Mouse (Mus musculus) stomach, postnatal 0 days (tissue): ENCODE results near the gene Klc1. TPM values are rescaled to one million over a fixed set of nuclear protein-coding genes. Genes with fewer than 3 reads are reported as not detected.

Experiments used
- ATAC-seq: fragments of 200-750 bp; cut with Nextera tagmentation; 2 replicates; pipeline ENCODE4 v1.8.0; 2017; ENCODE audit not compliant: low FRiP score, low TSS enrichment
- DNase-seq: peaks from one replicate; pipeline ENCODE4 v3.0.0-alpha.2; 2016; ENCODE audit warnings: low spot score
- H3K27ac ChIP-seq: fragments of 300-500 bp; sonication (generic); replicated peaks from 2 replicates; pipeline ENCODE4 v1.5.1; 2014; ENCODE audit warnings: mild to moderate bottlenecking, control low read depth
- H3K27me3 ChIP-seq: fragments of 300-500 bp; sonication (generic); 2 replicates; pipeline ENCODE4 v1.6.1; 2014; ENCODE audit warnings: low read length; ENCODE audit not compliant: control insufficient read depth, insufficient read depth
- H3K36me3 ChIP-seq: fragments of 300-500 bp; sonication (generic); 2 replicates; pipeline ENCODE4 v1.6.1; 2014; ENCODE audit warnings: low read length, mixed read lengths; ENCODE audit not compliant: control insufficient read depth, insufficient read depth
- H3K4me1 ChIP-seq: fragments of 300-500 bp; sonication (generic); replicated peaks from 2 replicates; pipeline ENCODE4 v1.6.1; 2014; ENCODE audit warnings: antibody characterized with exemption; ENCODE audit not compliant: control insufficient read depth, insufficient read depth
- H3K4me2 ChIP-seq: fragments of 300-500 bp; sonication (generic); replicated peaks from 2 replicates; pipeline ENCODE4 v1.6.1; 2014; ENCODE audit warnings: low read depth, mild to moderate bottlenecking, control low read depth, moderate library complexity
- H3K4me3 ChIP-seq: fragments of 300-500 bp; sonication (generic); 2 replicates; pipeline ENCODE4 v1.5.1; 2014; ENCODE audit warnings: low read depth, low read length, control low read depth
- H3K9ac ChIP-seq: fragments of 300-500 bp; sonication (generic); 2 replicates; pipeline ENCODE4 v1.6.1; 2014; ENCODE audit warnings: mild to moderate bottlenecking, low read length, control low read depth, mixed read lengths
- H3K9me3 ChIP-seq: fragments of 300-500 bp; sonication (generic); 2 replicates; pipeline ENCODE4 v1.6.1; 2016; ENCODE audit warnings: low read length; ENCODE audit not compliant: control insufficient read depth
- CTCF ChIP-seq: IDR thresholded peaks from 2 replicates; pipeline ENCODE4 v1.5.1; 2016; ENCODE audit warnings: antibody characterized with exemption, low read depth, mild to moderate bottlenecking, moderate library complexity
- EP300 ChIP-seq: optimal IDR thresholded peaks from 2 replicates; pipeline ENCODE3; 2016; ENCODE audit warnings: antibody characterized with exemption
- WGBS: fragments of 180-500 bp; shearing (Covaris S2); extraction: QIAGEN DNeasy Blood & Tissue Kit; methylation state at CpG from one replicate; pipeline ENCODE4 v1.1.7; 2014; 5-methylcytosine and 5-hydroxymethylcytosine counted together
- polyA plus RNA-seq: library from polyadenylated mRNA; unstranded; fragments of >200 nt; fragmentation: Nextera tagmentation; extraction: Ambion mirVana; gene quantifications from 2 replicates; pipeline ENCODE4 v1.2.1, GENCODE M21; 2015

Klc1 gene
- polyA plus RNA-seq, 1 experiment from 2014 or later = 56.7 TPM

DNA sequence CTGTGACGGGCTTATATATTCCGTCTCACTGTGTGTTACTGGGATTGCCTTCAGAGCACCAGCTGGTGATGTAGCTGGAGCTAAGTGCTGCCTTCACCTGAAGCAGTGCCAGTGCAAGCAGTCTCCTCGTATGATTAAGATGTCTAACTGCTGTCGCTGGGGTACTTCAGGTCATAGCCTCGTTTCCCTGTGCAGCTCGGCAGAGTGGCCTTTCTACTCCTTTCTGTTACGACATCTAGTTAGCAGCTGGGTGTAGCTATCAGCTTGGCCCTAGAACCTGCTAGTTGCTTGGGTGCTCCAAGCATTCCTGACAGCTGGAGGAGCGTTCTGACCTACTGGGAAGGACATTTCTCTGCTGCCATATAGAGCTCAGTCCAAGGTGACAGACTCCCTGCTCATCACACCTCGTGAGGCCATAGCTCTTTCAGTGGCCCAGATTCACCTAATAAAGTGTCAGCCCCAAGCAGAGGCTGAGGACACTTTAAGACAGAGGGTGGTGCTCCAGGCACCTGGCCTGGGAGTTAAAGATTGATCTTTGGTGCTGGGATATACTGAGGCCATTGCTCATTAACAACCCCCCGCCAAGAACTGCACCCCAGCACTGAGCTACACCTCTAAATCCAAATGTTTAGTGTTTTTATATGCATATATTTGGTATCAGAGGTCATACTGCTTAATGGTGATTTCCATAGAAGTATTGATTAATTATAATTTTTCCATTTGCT lies 42.0 kb downstream of the Klc1 start:
- Histone ChIP-seq H3K9ac (no peak overlapping the region), H3K36me3 (peaks cover 26% of the 10 kb centered on the region), H3K27me3 (no peaks in the 10 kb centered on the region), H3K4me2 (no peak overlapping the region), H3K4me1 (no peaks in the 10 kb centered on the region), H3K4me3 (no peak overlapping the region), H3K27ac (no peak overlapping the region), H3K9me3 (no peaks in the 10 kb centered on the region)
- DNase-seq = no peak
- TF ChIP-seq CTCF (no peak), EP300 (no peak)
- WGBS = 74% methylated on average over 10 of the region's 10 CpGs
- no peak for ATAC-seq

DNA sequence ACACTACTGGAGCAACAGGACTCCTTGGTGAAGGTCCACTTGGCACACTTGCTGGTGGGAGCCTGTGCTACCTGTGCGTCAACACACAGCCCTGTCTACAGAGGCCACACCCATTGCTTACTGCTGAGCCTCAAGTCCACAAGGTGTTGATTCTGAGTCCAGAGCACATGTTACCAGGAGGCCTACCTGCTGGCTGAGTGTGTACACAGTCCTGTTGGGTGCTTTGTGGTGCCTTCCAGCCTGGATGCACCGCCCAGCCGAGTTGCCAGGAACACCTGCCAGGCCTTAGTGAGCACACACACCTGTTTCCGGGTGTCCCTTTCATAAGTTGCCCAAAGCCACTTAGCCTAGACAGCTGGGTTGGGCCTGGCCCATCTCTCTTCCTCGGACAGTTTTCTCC lies 44.9 kb downstream of the Klc1 start:
- peak; percentile 93 for ATAC-seq
- Histone ChIP-seq H3K4me2 (no peak overlapping the region), H3K4me3 (no peak overlapping the region), H3K36me3 (peaks cover 30% of the 10 kb centered on the region), H3K4me1 (no peaks in the 10 kb centered on the region), H3K27me3 (no peaks in the 10 kb centered on the region), H3K9me3 (no peaks in the 10 kb centered on the region), H3K27ac (no peak overlapping the region), H3K9ac (no peak overlapping the region)
- TF ChIP-seq CTCF (no peak), EP300 (no peak)
- 46% methylated on average over 5 of the region's 5 CpGs for WGBS
- peak; percentile 76 for DNase-seq

DNA sequence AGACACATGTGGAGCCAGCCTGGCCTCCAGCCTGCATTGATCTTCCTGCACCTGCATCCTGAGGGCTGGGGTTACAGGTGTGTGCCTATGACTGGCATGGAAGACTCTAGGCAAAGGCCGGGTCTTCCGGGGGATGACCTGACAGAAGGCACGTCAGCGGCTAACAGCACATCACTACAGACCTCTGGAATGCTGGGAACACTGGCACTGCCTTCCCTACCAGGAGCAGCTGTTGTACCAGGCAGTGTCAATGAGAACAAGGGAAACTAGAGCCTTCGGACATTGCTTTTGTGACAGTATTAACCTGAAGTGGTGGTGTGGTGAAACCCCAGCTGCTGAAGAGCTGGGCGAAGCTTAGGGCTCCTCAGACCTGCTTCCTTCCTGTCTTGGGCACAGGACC lies 50.1 kb downstream of the Klc1 start:
- Histone ChIP-seq H3K9ac (no peak overlapping the region), H3K4me3 (no peak overlapping the region), H3K9me3 (no peaks in the 10 kb centered on the region), H3K4me2 (no peak overlapping the region), H3K27me3 (no peaks in the 10 kb centered on the region), H3K36me3 (peaks cover 24% of the 10 kb centered on the region), H3K27ac (no peak overlapping the region), H3K4me1 (peaks cover 2% of the 10 kb centered on the region; the same call in 1 of the 2 replicates)
- TF ChIP-seq CTCF (no peak), EP300 (no peak)
- WGBS = 88% methylated on average over 6 of the region's 6 CpGs
- DNase-seq = no peak
- no peak for ATAC-seq

DNA sequence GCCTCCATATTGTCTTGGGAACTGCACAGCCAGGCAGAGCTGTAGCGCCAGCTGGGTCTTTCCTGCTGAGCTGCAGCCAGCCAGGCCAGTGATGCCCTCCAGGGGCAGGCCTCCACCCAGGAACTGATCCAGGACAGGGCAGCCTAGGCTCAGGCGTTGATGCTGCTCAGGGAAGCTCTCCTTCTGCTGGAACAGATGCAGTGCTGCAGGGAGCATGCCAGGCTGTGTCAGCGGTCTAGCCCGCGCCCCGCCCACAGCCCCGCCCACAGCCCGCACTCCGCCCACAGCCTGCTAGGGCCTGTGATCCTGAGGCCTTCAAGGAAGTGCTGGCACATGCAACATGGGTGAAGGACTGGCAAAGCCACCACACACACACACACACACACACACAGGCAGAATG lies 51.1 kb downstream of the Klc1 start:
- Histone ChIP-seq H3K4me3 (no peak overlapping the region), H3K27me3 (no peaks in the 10 kb centered on the region), H3K27ac (peak overlapping the region; percentile 67), H3K4me1 (peaks cover 2% of the 10 kb centered on the region; the same call in 1 of the 2 replicates), H3K9me3 (no peaks in the 10 kb centered on the region), H3K36me3 (peaks cover 16% of the 10 kb centered on the region), H3K4me2 (peak overlapping the region; percentile 9; the same call in 1 of the 2 replicates), H3K9ac (peak overlapping the region; percentile 13; the same call in 1 of the 2 replicates)
- 3% methylated on average over 9 of the region's 9 CpGs for WGBS
- TF ChIP-seq CTCF = peak; percentile 63
- no peak for TF ChIP-seq EP300
- ATAC-seq (peak; percentile 76), DNase-seq (peak; percentile 96)

DNA sequence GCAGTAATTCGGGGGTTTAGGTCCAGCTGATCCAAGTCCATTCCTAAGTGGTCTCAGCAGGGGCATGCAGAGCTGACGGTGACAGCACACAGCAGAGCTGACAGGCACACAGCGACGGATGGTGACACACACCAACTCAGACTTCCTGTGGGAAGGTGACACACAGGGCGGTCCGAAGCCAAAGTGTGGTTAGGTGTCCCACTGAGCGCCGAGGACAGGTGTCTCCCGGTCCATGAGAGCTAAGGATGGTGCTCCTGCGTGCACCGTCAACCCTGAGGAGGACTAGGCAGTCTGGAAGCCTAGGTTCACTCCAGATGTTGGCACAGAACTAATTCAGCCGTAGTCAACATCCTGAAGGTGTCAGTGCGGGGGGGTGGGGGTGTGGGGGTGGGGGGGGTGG lies 53.4 kb downstream of the Klc1 start:
- H3K4me1 ChIP-seq = peaks cover 8% of the 10 kb centered on the region
- DNase-seq = no peak
- H3K4me3 ChIP-seq = no peak overlapping the region
- no peak for TF ChIP-seq CTCF
- TF ChIP-seq EP300 = no peak
- no peaks in the 10 kb centered on the region for H3K9me3 ChIP-seq
- no peak overlapping the region for H3K9ac ChIP-seq
- 0 out of 2 replicates have a peak, but pooled peaks cover 4% of the 10 kb centered on the region for H3K36me3 ChIP-seq
- H3K27ac ChIP-seq = no peak overlapping the region
- WGBS = 86% methylated on average over 12 of the region's 13 CpGs
- no peaks in the 10 kb centered on the region for H3K27me3 ChIP-seq
- ATAC-seq = no peak
- H3K4me2 ChIP-seq = no peak overlapping the region

DNA sequence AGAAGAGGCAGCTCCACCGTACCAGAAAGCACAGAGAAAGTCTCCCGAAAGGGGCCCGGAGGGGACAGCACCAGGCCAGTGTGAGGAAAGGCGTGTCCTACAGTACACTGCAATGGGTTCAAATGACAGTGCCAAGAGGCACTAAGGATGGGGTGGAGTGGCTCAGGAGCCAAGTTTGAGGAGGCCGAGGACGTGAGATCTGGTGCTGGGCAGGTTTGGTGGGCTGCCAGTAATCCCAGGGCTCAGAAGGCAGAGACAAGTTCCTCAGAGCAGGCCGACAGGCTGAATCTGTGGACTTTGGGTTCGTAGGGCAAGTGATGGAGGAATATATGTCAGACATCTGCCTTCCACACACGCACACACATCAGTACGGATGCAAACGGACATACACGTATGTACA lies 54.0 kb downstream of the Klc1 start:
- ATAC-seq (no peak), DNase-seq (no peak)
- Histone ChIP-seq H3K4me2 (peak overlapping the region; percentile 82), H3K9ac (no peak overlapping the region), H3K4me3 (peak overlapping the region; percentile 66; the same call in 1 of the 2 replicates), H3K27ac (no peak overlapping the region), H3K36me3 (0 out of 2 replicates have a peak, but pooled peaks cover 4% of the 10 kb centered on the region), H3K4me1 (peaks cover 8% of the 10 kb centered on the region), H3K9me3 (no peaks in the 10 kb centered on the region), H3K27me3 (no peaks in the 10 kb centered on the region)
- 56% methylated on average over 12 of the region's 12 CpGs for WGBS
- TF ChIP-seq EP300 (no peak), CTCF (no peak)
